Mouse (Mus musculus) spleen, adult 2 months (tissue): ENCODE measurements around the gene Zfp628.

Experiments used
- CTCF ChIP-seq: fragments of 200-500 bp; IDR thresholded peaks from 2 replicates; pipeline ENCODE4 v1.5.1; 2011; ENCODE audit warnings: mild to moderate bottlenecking, inconsistent platforms; ENCODE audit not compliant: insufficient read depth, insufficient read length, insufficient replicate concordance; ENCODE audit errors: extremely low read depth
- POLR2A ChIP-seq: fragments of 200-500 bp; IDR thresholded peaks from 2 replicates; pipeline ENCODE4 v1.6.1; 2011; ENCODE audit warnings: low read depth, low read length, inconsistent platforms

DNA sequence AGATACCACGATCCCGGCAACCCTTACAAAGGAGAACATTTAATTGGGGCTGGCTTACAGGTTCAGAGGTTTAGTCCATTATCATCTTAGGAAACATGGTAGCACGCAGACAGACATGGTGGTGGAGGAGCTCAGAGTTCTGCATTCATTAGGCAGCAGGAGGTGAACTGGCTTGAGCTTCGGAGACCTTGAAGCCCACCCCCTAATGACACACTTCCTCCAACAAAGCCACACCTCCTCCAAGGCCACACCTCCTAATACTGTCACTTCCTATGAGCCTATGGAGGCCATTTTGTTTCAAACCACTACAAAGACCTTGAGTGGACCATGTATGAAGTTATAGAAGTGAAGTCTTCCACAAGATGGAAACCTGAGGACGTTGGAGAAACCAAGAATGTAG is 2.8 kb upstream of the Zfp628 start:
- no peak for TF ChIP-seq POLR2A
- no peak for TF ChIP-seq CTCF
